8 mouse cellular contexts compared by ENCODE assay signal in genomic region chr5:103755135-103755487, GRCm38 (mm10).
DNase-seq lines count a peak whose midpoint lies in the region; ATAC-seq and TF ChIP-seq lines count a peak whose summit lies in the region.

No protein-coding gene starts in this region.

- peak overlapping the region; percentile 70 for H3K4me3 ChIP-seq in heart, embryonic 12.5 days
- peak overlapping the region; percentile 89 for H3K4me3 ChIP-seq in E14TG2a.4 (replicated peaks; ENCODE audit: low read length)
- peak overlapping the region; percentile 77 for H3K4me3 ChIP-seq in forebrain, embryonic 16.5 days (replicated peaks; ENCODE audit: low read length)
- H3K4me3 ChIP-seq in liver, embryonic 16.5 days (ENCODE audit: low read depth, low read length), result peak overlapping the region; percentile 83

- H3K4me1 ChIP-seq in heart, embryonic 12.5 days (replicated peaks), result peaks cover 33% of the 10 kb centered on the region
- peaks cover 84% of the 10 kb centered on the region for H3K4me1 ChIP-seq in E14TG2a.4 (replicated peaks; ENCODE audit: low read depth, low read length)
- H3K4me1 ChIP-seq in forebrain, embryonic 16.5 days (replicated peaks; ENCODE audit: control insufficient read depth, insufficient read depth, low read length), result peaks cover 14% of the 10 kb centered on the region
- peaks cover 53% of the 10 kb centered on the region for H3K4me1 ChIP-seq in liver, embryonic 16.5 days (ENCODE audit: control insufficient read depth, low read depth, low read length)

- WGBS in heart, embryonic 12.5 days, result 30% methylated on average over 3 of the region's 3 CpGs
- 54% methylated on average over 3 of the region's 3 CpGs for WGBS in forebrain, embryonic 16.5 days
- WGBS in liver, embryonic 16.5 days (ENCODE audit: insufficient replicate concordance), result 6% methylated on average over 3 of the region's 3 CpGs

- no peak for ATAC-seq in heart, embryonic 12.5 days (ENCODE audit: insufficient number of reproducible peaks, low FRiP score)
- ATAC-seq in forebrain, embryonic 16.5 days, result no peak
- ATAC-seq in liver, embryonic 16.5 days (ENCODE audit: low read depth), result no peak

- H3K9ac ChIP-seq in heart, embryonic 12.5 days, result peak overlapping the region; percentile 82; the same call in 1 of the 2 replicates
- no peak overlapping the region for H3K9ac ChIP-seq in forebrain, embryonic 16.5 days (replicated peaks; ENCODE audit: low read depth, low read length)
- H3K9ac ChIP-seq in liver, embryonic 16.5 days (ENCODE audit: low read depth, low read length), result peak overlapping the region; percentile 95

- intact Hi-C loops in heart, postnatal 36 days (cut with DNase I), result loop anchor here (2.0 kb wide), 1 partner anchor 18 kb away; no protein-coding TSS in a partner anchor

- peak overlapping the region; percentile 89 for H3K4me2 ChIP-seq in heart, embryonic 12.5 days
- peak overlapping the region; percentile 56 for H3K4me2 ChIP-seq in forebrain, embryonic 16.5 days (ENCODE audit: low read length)
- peak overlapping the region; percentile 89 for H3K4me2 ChIP-seq in liver, embryonic 16.5 days (ENCODE audit: low read depth, low read length)

- no peak for TF ChIP-seq CTCF in E14TG2a.4 (conservative IDR thresholded peaks at IDR 0.05; ENCODE audit: low read length)

- no peak for DNase-seq in heart, postnatal 36 days
- no peak for DNase-seq in adrenal gland, adult 2 months
- no peak for DNase-seq in thymus, postnatal 14 days
- no peak for DNase-seq in frontal cortex, postnatal 10 days (ENCODE audit: low spot score in 2 of 2)

- H3K36me3 ChIP-seq in heart, embryonic 12.5 days, result no peaks in the 10 kb centered on the region
- peaks cover 9% of the 10 kb centered on the region for H3K36me3 ChIP-seq in E14TG2a.4 (ENCODE audit: insufficient read depth, low read length)
- no peaks in the 10 kb centered on the region for H3K36me3 ChIP-seq in forebrain, embryonic 16.5 days (ENCODE audit: control insufficient read depth, insufficient read depth)
- H3K36me3 ChIP-seq in liver, embryonic 16.5 days (ENCODE audit: control insufficient read depth, insufficient read depth), result peaks cover 7% of the 10 kb centered on the region; the same call in 1 of the 2 replicates

- no peaks in the 10 kb centered on the region for H3K27me3 ChIP-seq in heart, embryonic 12.5 days (replicated peaks)
- H3K27me3 ChIP-seq in E14TG2a.4 (ENCODE audit: insufficient read depth, low read length), result peaks cover 9% of the 10 kb centered on the region
- 0 out of 2 replicates have a peak, but pooled peaks cover 3% of the 10 kb centered on the region for H3K27me3 ChIP-seq in forebrain, embryonic 16.5 days (replicated peaks; ENCODE audit: control insufficient read depth, insufficient read depth, low read length)
- no peaks in the 10 kb centered on the region for H3K27me3 ChIP-seq in liver, embryonic 16.5 days (ENCODE audit: control insufficient read depth, insufficient read depth, low read depth, low read length)

- H3K27ac ChIP-seq in heart, embryonic 12.5 days (ENCODE audit: poor library complexity, severe bottlenecking), result 0 out of 2 replicates have a peak overlapping the region, but pooled peaks have one; percentile 8
- no peak overlapping the region for H3K27ac ChIP-seq in forebrain, embryonic 16.5 days (ENCODE audit: low read length)
- H3K27ac ChIP-seq in liver, embryonic 16.5 days (ENCODE audit: low read length), result peak overlapping the region; percentile 99

- no peaks in the 10 kb centered on the region for H3K9me3 ChIP-seq in heart, embryonic 12.5 days (replicated peaks)
- no peaks in the 10 kb centered on the region for H3K9me3 ChIP-seq in E14TG2a.4 (ENCODE audit: low read length)
- no peaks in the 10 kb centered on the region for H3K9me3 ChIP-seq in forebrain, embryonic 16.5 days (ENCODE audit: control insufficient read depth, low read length)
- H3K9me3 ChIP-seq in liver, embryonic 16.5 days (replicated peaks; ENCODE audit: control insufficient read depth, low read length), result no peaks in the 10 kb centered on the region
